Mouse (Mus musculus): ENCODE measurements at regions not wholly inside any gene's neighbourhood (a gene's known extent, or its start where the extent isn't known, plus 50 kb on each side); places are given as distances from the start of the nearest gene placed in this dataset.

GRCm38 (mm10) chr14:25245691-25246090, 213.3 kb upstream of the Zmiz1 start:
- Histone ChIP-seq H3K9me3 (no peaks in the 10 kb centered on the region), H3K27me3 (no peaks in the 10 kb centered on the region), H3K27ac (no peak overlapping the region), H3K4me3 (no peak overlapping the region), H3K4me1 (peaks cover 32% of the 10 kb centered on the region), H3K9ac (no peak overlapping the region), H3K4me2 (no peak overlapping the region), H3K36me3 (no peaks in the 10 kb centered on the region)
- no peak for ATAC-seq (ENCODE audit: insufficient number of reproducible peaks, insufficient read depth, low FRiP score, low TSS enrichment, low read depth)
- 21% methylated on average over 4 of the region's 4 CpGs for WGBS

- Histone ChIP-seq H3K4me2 (no peak overlapping the region), H3K27ac (no peak overlapping the region), H3K4me3 (no peak overlapping the region), H3K36me3 (no peaks in the 10 kb centered on the region), H3K9me3 (no peaks in the 10 kb centered on the region), H3K27me3 (no peaks in the 10 kb centered on the region), H3K4me1 (peaks cover 20% of the 10 kb centered on the region), H3K9ac (no peak overlapping the region)
- WGBS: 84% methylated on average over 3 of the region's 3 CpGs
- ATAC-seq (ENCODE audit: insufficient number of reproducible peaks, insufficient read depth, low FRiP score, low TSS enrichment, low read depth): no peak
Observed at GRCm38 (mm10) chr14:25248941-25249340, 210.0 kb upstream of the Zmiz1 start.

- H3K4me1 ChIP-seq: no peaks in the 10 kb centered on the region
- ATAC-seq (ENCODE audit: insufficient number of reproducible peaks, insufficient read depth, low FRiP score, low TSS enrichment, low read depth): no peak
- H3K9ac ChIP-seq: no peak overlapping the region
- no peak overlapping the region for H3K4me3 ChIP-seq
- H3K36me3 ChIP-seq: no peaks in the 10 kb centered on the region
- no peaks in the 10 kb centered on the region for H3K9me3 ChIP-seq
- no peak overlapping the region for H3K27ac ChIP-seq
- WGBS: 85% methylated on average over 15 of the region's 15 CpGs
- H3K4me2 ChIP-seq: no peak overlapping the region
- H3K27me3 ChIP-seq: no peaks in the 10 kb centered on the region
Observed at GRCm38 (mm10) chr14:25253016-25253850, 205.8 kb upstream of the Zmiz1 start.

GRCm38 (mm10) chr14:25263121-25263520, 195.9 kb upstream of the Zmiz1 start:
- Histone ChIP-seq H3K9me3 (no peaks in the 10 kb centered on the region), H3K36me3 (no peaks in the 10 kb centered on the region), H3K4me1 (peaks cover 21% of the 10 kb centered on the region), H3K9ac (no peak overlapping the region), H3K27ac (no peak overlapping the region), H3K4me3 (no peak overlapping the region), H3K4me2 (no peak overlapping the region), H3K27me3 (no peaks in the 10 kb centered on the region)
- 90% methylated on average over 1 of the region's 1 CpGs for WGBS
- ATAC-seq (ENCODE audit: insufficient number of reproducible peaks, insufficient read depth, low FRiP score, low TSS enrichment, low read depth): no peak

- WGBS: 55% methylated on average over 4 of the region's 4 CpGs
- H3K9ac ChIP-seq: no peak overlapping the region
- H3K4me3 ChIP-seq: no peak overlapping the region
- no peak overlapping the region for H3K4me2 ChIP-seq
- H3K4me1 ChIP-seq: peaks cover 28% of the 10 kb centered on the region
- H3K27ac ChIP-seq: no peak overlapping the region
- no peaks in the 10 kb centered on the region for H3K36me3 ChIP-seq
- no peaks in the 10 kb centered on the region for H3K27me3 ChIP-seq
- no peaks in the 10 kb centered on the region for H3K9me3 ChIP-seq
- no peak for ATAC-seq (ENCODE audit: insufficient number of reproducible peaks, insufficient read depth, low FRiP score, low TSS enrichment, low read depth)
Observed at GRCm38 (mm10) chr14:25266846-25267245, 192.1 kb upstream of the Zmiz1 start.

- Histone ChIP-seq H3K4me1 (peaks cover 33% of the 10 kb centered on the region), H3K9me3 (no peaks in the 10 kb centered on the region), H3K27ac (no peak overlapping the region; the same call in 1 of the 2 replicates), H3K9ac (no peak overlapping the region), H3K36me3 (no peaks in the 10 kb centered on the region), H3K4me2 (no peak overlapping the region), H3K27me3 (0 out of 2 replicates have a peak, but pooled peaks cover 4% of the 10 kb centered on the region), H3K4me3 (no peak overlapping the region)
- WGBS: 48% methylated on average over 13 of the region's 13 CpGs
- no peak for ATAC-seq (ENCODE audit: insufficient number of reproducible peaks, insufficient read depth, low FRiP score, low TSS enrichment, low read depth)
Observed at GRCm38 (mm10) chr14:25268090-25268631, 190.8 kb upstream of the Zmiz1 start.

- Histone ChIP-seq H3K27ac (no peak overlapping the region), H3K36me3 (no peaks in the 10 kb centered on the region), H3K9me3 (no peaks in the 10 kb centered on the region), H3K27me3 (0 out of 2 replicates have a peak, but pooled peaks cover 4% of the 10 kb centered on the region), H3K4me1 (peaks cover 33% of the 10 kb centered on the region), H3K4me3 (no peak overlapping the region), H3K9ac (no peak overlapping the region), H3K4me2 (no peak overlapping the region)
- no peak for ATAC-seq (ENCODE audit: insufficient number of reproducible peaks, insufficient read depth, low FRiP score, low TSS enrichment, low read depth)
- 36% methylated on average over 11 of the region's 11 CpGs for WGBS
Observed at GRCm38 (mm10) chr14:25270227-25270876, 188.6 kb upstream of the Zmiz1 start.

GRCm38 (mm10) chr14:25272366-25273156, 186.4 kb upstream of the Zmiz1 start:
- Histone ChIP-seq H3K4me3 (no peak overlapping the region), H3K27ac (no peak overlapping the region), H3K4me1 (peaks cover 23% of the 10 kb centered on the region), H3K27me3 (0 out of 2 replicates have a peak, but pooled peaks cover 4% of the 10 kb centered on the region), H3K9ac (no peak overlapping the region), H3K9me3 (no peaks in the 10 kb centered on the region), H3K4me2 (no peak overlapping the region), H3K36me3 (no peaks in the 10 kb centered on the region)
- no peak for ATAC-seq (ENCODE audit: insufficient number of reproducible peaks, insufficient read depth, low FRiP score, low TSS enrichment, low read depth)
- 72% methylated on average over 11 of the region's 11 CpGs for WGBS

- no peak overlapping the region for H3K9ac ChIP-seq
- no peaks in the 10 kb centered on the region for H3K9me3 ChIP-seq
- H3K27me3 ChIP-seq: no peaks in the 10 kb centered on the region
- H3K4me1 ChIP-seq: peaks cover 21% of the 10 kb centered on the region
- H3K36me3 ChIP-seq: no peaks in the 10 kb centered on the region
- no peak overlapping the region for H3K27ac ChIP-seq
- no peak for ATAC-seq (ENCODE audit: insufficient number of reproducible peaks, insufficient read depth, low FRiP score, low TSS enrichment, low read depth)
- H3K4me2 ChIP-seq: no peak overlapping the region
- no peak overlapping the region for H3K4me3 ChIP-seq
Observed at GRCm38 (mm10) chr14:25279751-25280150, 179.2 kb upstream of the Zmiz1 start.

- H3K27me3 ChIP-seq: no peaks in the 10 kb centered on the region
- no peak for ATAC-seq (ENCODE audit: insufficient number of reproducible peaks, insufficient read depth, low FRiP score, low TSS enrichment, low read depth)
- 73% methylated on average over 1 of the region's 1 CpGs for WGBS
- no peak overlapping the region for H3K4me2 ChIP-seq
- no peaks in the 10 kb centered on the region for H3K9me3 ChIP-seq
- H3K9ac ChIP-seq: no peak overlapping the region
- H3K4me1 ChIP-seq: no peaks in the 10 kb centered on the region
- no peaks in the 10 kb centered on the region for H3K36me3 ChIP-seq
- H3K4me3 ChIP-seq: no peak overlapping the region
- H3K27ac ChIP-seq: no peak overlapping the region
Observed at GRCm38 (mm10) chr14:25292557-25292956, 166.4 kb upstream of the Zmiz1 start.

- Histone ChIP-seq H3K4me3 (no peak overlapping the region), H3K4me1 (no peaks in the 10 kb centered on the region), H3K9me3 (no peaks in the 10 kb centered on the region), H3K9ac (no peak overlapping the region), H3K27ac (no peak overlapping the region), H3K4me2 (no peak overlapping the region), H3K27me3 (no peaks in the 10 kb centered on the region), H3K36me3 (no peaks in the 10 kb centered on the region)
- ATAC-seq (ENCODE audit: insufficient number of reproducible peaks, insufficient read depth, low FRiP score, low TSS enrichment, low read depth): no peak
- 74% methylated on average over 4 of the region's 4 CpGs for WGBS
Observed at GRCm38 (mm10) chr14:25294226-25294625, 164.8 kb upstream of the Zmiz1 start.

Data from embryonic facial prominence, embryonic 13.5 days (tissue).